ENCODE assay signal across 12 mouse cellular contexts in genomic region chr16:4788176-4788575, GRCm38 (mm10). TPM values are rescaled to one million over a fixed set of nuclear protein-coding genes. Genes with fewer than 3 reads are reported as not detected.
DNase-seq lines count a peak whose midpoint lies in the region; ATAC-seq lines count a peak whose summit lies in the region.
"Had no signal": no experiment of that assay in that cellular context is flagged by ENCODE, and none has a peak within 500 bp of the region (broad histone marks: within the 10 kb centered on the region; RNA-seq: fewer than 3 reads in every experiment).

No protein-coding gene starts in this region.

- H3K9me3 ChIP-seq in heart, embryonic 15.5 days (replicated peaks), result no peaks in the 10 kb centered on the region
- H3K9me3 ChIP-seq in forebrain, embryonic 16.5 days (ENCODE audit: control insufficient read depth, low read length), result no peaks in the 10 kb centered on the region
- no peaks in the 10 kb centered on the region for H3K9me3 ChIP-seq in midbrain, embryonic 11.5 days (ENCODE audit: control insufficient read depth, low read length)

- DNase-seq in heart, postnatal 25 days (ENCODE audit: low spot score), result no peak
- DNase-seq in adipocyte (ENCODE audit: low spot score), result peak; percentile 79
- no peak for DNase-seq in midbrain, embryonic 11.5 days (ENCODE audit: low spot score, missing footprints)
- no peak for DNase-seq in frontal cortex, postnatal 25 days (ENCODE audit: low spot score in 2 of 2)
- DNase-seq in right cerebral cortex, postnatal 14 days, result no peak
- DNase-seq: adrenal gland, adult 2 months; lung, postnatal 10 days had no signal

- no peak overlapping the region for H3K27ac ChIP-seq in heart, embryonic 15.5 days
- no peak overlapping the region for H3K27ac ChIP-seq in forebrain, embryonic 16.5 days (ENCODE audit: low read length)
- H3K27ac ChIP-seq in midbrain, embryonic 11.5 days (ENCODE audit: low read depth, low read length), result no peak overlapping the region

- intact Hi-C loops in heart, postnatal 25 days (cut with DNase I), result loop anchor here (5.0 kb wide), 2 partner anchors 71 to 111 kb away; partner anchors contain the start of genes Coro7 and Nmral1

- no peaks in the 10 kb centered on the region for H3K27me3 ChIP-seq in heart, embryonic 15.5 days
- H3K27me3 ChIP-seq in forebrain, embryonic 16.5 days (replicated peaks; ENCODE audit: control insufficient read depth, insufficient read depth, low read length), result no peaks in the 10 kb centered on the region
- no peaks in the 10 kb centered on the region for H3K27me3 ChIP-seq in midbrain, embryonic 11.5 days (ENCODE audit: control insufficient read depth, insufficient read depth, low read length)

- peak overlapping the region; percentile 25; the same call in 1 of the 2 replicates for H3K9ac ChIP-seq in heart, embryonic 15.5 days
- H3K9ac ChIP-seq in forebrain, embryonic 16.5 days (replicated peaks; ENCODE audit: low read depth, low read length), result no peak overlapping the region
- no peak overlapping the region for H3K9ac ChIP-seq in midbrain, embryonic 11.5 days (ENCODE audit: low read length)

- no peaks in the 10 kb centered on the region for H3K36me3 ChIP-seq in heart, embryonic 15.5 days
- H3K36me3 ChIP-seq in forebrain, embryonic 16.5 days (ENCODE audit: control insufficient read depth, insufficient read depth), result no peaks in the 10 kb centered on the region
- H3K36me3 ChIP-seq in midbrain, embryonic 11.5 days (ENCODE audit: control insufficient read depth, insufficient read depth, low read length), result no peaks in the 10 kb centered on the region; the same call in 1 of the 2 replicates

- peak overlapping the region; percentile 81 for H3K4me3 ChIP-seq in heart, embryonic 15.5 days
- 0 out of 2 replicates have a peak overlapping the region, but pooled peaks have one; percentile 5 for H3K4me3 ChIP-seq in forebrain, embryonic 16.5 days (replicated peaks; ENCODE audit: low read length)
- no peak overlapping the region for H3K4me3 ChIP-seq in midbrain, embryonic 11.5 days (ENCODE audit: low read depth, low read length)

- peaks cover 52% of the 10 kb centered on the region for H3K4me1 ChIP-seq in heart, embryonic 15.5 days (replicated peaks)
- peaks cover 21% of the 10 kb centered on the region for H3K4me1 ChIP-seq in forebrain, embryonic 16.5 days (replicated peaks; ENCODE audit: control insufficient read depth, insufficient read depth, low read length)
- H3K4me1 ChIP-seq in midbrain, embryonic 11.5 days (ENCODE audit: control insufficient read depth, insufficient read depth, low read length), result peaks cover 16% of the 10 kb centered on the region

- peak overlapping the region; percentile 88 for H3K4me2 ChIP-seq in heart, embryonic 15.5 days
- peak overlapping the region; percentile 34 for H3K4me2 ChIP-seq in forebrain, embryonic 16.5 days (ENCODE audit: low read length)
- H3K4me2 ChIP-seq in midbrain, embryonic 11.5 days, result peak overlapping the region; percentile 73

- no peak for ATAC-seq in heart, embryonic 15.5 days (replicated peaks; ENCODE audit: insufficient number of reproducible peaks, insufficient read depth, low FRiP score, low read depth)
- ATAC-seq in forebrain, embryonic 16.5 days, result no peak
- no peak for ATAC-seq in midbrain, embryonic 11.5 days (ENCODE audit: low FRiP score)
- ATAC-seq in megakaryocyte, adult 5-6 weeks (ENCODE audit: poor library complexity, severe bottlenecking), result no peak

RNA-seq across cellular contexts. Expression of gene Cdip1, which starts 1.9 kb away (rescaled TPM):
- polyA plus RNA-seq in heart, embryonic 15.5 days (2015; fragmentation: Nextera tagmentation; extraction: Ambion mirVana), result 114 and 122 TPM in 2 replicates
- total RNA-seq in heart, postnatal 25 days (2021), result 10 to 100 TPM; 65.3 to 66.9 TPM
- 107 and 119 TPM in 2 replicates for polyA plus RNA-seq in forebrain, embryonic 16.5 days (2015; fragmentation: Nextera tagmentation; extraction: Ambion mirVana)
- polyA plus RNA-seq in midbrain, embryonic 11.5 days (2014; fragmentation: Nextera tagmentation; extraction: Ambion mirVana), result 85.7 and 85.8 TPM in 2 replicates
- total RNA-seq in megakaryocyte, adult 5-6 weeks (2015), result 12.0 and 12.2 TPM in 2 replicates
- total RNA-seq in megakaryocyte, adult 5-6 weeks (2017), result 9.2 and 11.1 TPM in 2 replicates

RNA-seq across cellular contexts. Expression of gene 4930562C15Rik, which starts 47.0 kb away (rescaled TPM):
- polyA plus RNA-seq in heart, embryonic 15.5 days (2015; fragmentation: Nextera tagmentation; extraction: Ambion mirVana), result 0.26 and 0.28 TPM in 2 replicates
- not detected for total RNA-seq in heart, postnatal 25 days (2021)
- polyA plus RNA-seq in forebrain, embryonic 16.5 days (2015; fragmentation: Nextera tagmentation; extraction: Ambion mirVana), result 0.15 and 0.80 TPM in 2 replicates
- 0.29 TPM in 1 of 2 replicates, not detected in the other for polyA plus RNA-seq in midbrain, embryonic 11.5 days (2014; fragmentation: Nextera tagmentation; extraction: Ambion mirVana)
- not detected in 2 replicates for total RNA-seq in megakaryocyte, adult 5-6 weeks (2015)
- not detected in 2 replicates for total RNA-seq in megakaryocyte, adult 5-6 weeks (2017)
- total RNA-seq: adrenal gland, adult 2 months; common myeloid progenitor, adult 5-6 weeks had no signal
- polyA plus RNA-seq: adrenal gland, adult 2 months; spleen, adult 2 months had no signal

Comparison
In these comparisons a context has a peak if more than half of its experiments do, and no peak if none do; other contexts are left out.
1. H3K4me2 ChIP-seq: peak in every context shown above with its lines; median percentile 88 in heart, embryonic 15.5 days; 73 in midbrain, embryonic 11.5 days; 34 in forebrain, embryonic 16.5 days.